Mouse (Mus musculus): ENCODE data around the gene Stk38.
"Not testable (repeated sequence)": the region's sequence is repeated elsewhere in the genome, so short reads cannot be mapped to it uniquely, and the experiment has no call there.

Gene Stk38

GRCm38 (mm10) chr17:29009181-29009580 lies 1.4 kb upstream of the Stk38 start:
- DNase-seq (ENCODE audit: extremely low spot score, low read depth, low spot score) = no peak

- no peak for DNase-seq (ENCODE audit: extremely low spot score, low read depth, low spot score)
Observed at GRCm38 (mm10) chr17:29008326-29008650, 493 bp upstream of the Stk38 start.

- DNase-seq (ENCODE audit: extremely low spot score, low read depth, low spot score) = no peak
Observed at GRCm38 (mm10) chr17:29007243-29007640, 553 bp downstream of the Stk38 start.

GRCm38 (mm10) chr17:29006812-29007211 lies 983 bp downstream of the Stk38 start:
- DNase-seq (ENCODE audit: extremely low spot score, low read depth, low spot score) = no peak

GRCm38 (mm10) chr17:29005002-29005401 lies 2.8 kb downstream of the Stk38 start:
- no peak for DNase-seq (ENCODE audit: extremely low spot score, low read depth, low spot score)

GRCm38 (mm10) chr17:29003740-29004139 lies 4.1 kb downstream of the Stk38 start:
- DNase-seq (ENCODE audit: extremely low spot score, low read depth, low spot score) = no peak

- DNase-seq (ENCODE audit: extremely low spot score, low read depth, low spot score) = no peak
Observed at GRCm38 (mm10) chr17:29000465-29000864, 7.3 kb downstream of the Stk38 start.

- no peak for DNase-seq (ENCODE audit: extremely low spot score, low read depth, low spot score)
Observed at GRCm38 (mm10) chr17:28994615-28995014, 13.2 kb downstream of the Stk38 start.

GRCm38 (mm10) chr17:28993004-28993403 lies 14.8 kb downstream of the Stk38 start:
- DNase-seq (ENCODE audit: extremely low spot score, low read depth, low spot score) = not testable (repeated sequence)

GRCm38 (mm10) chr17:28992105-28992504 lies 15.7 kb downstream of the Stk38 start:
- no peak for DNase-seq (ENCODE audit: extremely low spot score, low read depth, low spot score)

GRCm38 (mm10) chr17:28991286-28991685 lies 16.5 kb downstream of the Stk38 start:
- no peak for DNase-seq (ENCODE audit: extremely low spot score, low read depth, low spot score)

GRCm38 (mm10) chr17:28990060-28990459 lies 17.7 kb downstream of the Stk38 start:
- DNase-seq (ENCODE audit: extremely low spot score, low read depth, low spot score) = no peak

- DNase-seq (ENCODE audit: extremely low spot score, low read depth, low spot score) = no peak
Observed at GRCm38 (mm10) chr17:28988996-28989395, 18.8 kb downstream of the Stk38 start.

GRCm38 (mm10) chr17:28988291-28988690 lies 19.5 kb downstream of the Stk38 start:
- no peak for DNase-seq (ENCODE audit: extremely low spot score, low read depth, low spot score)

GRCm38 (mm10) chr17:28987713-28988112 lies 20.1 kb downstream of the Stk38 start:
- peak; percentile 50 for DNase-seq (ENCODE audit: extremely low spot score, low read depth, low spot score)

GRCm38 (mm10) chr17:28986833-28987232 lies 21.0 kb downstream of the Stk38 start:
- DNase-seq (ENCODE audit: extremely low spot score, low read depth, low spot score) = no peak

- no peak for DNase-seq (ENCODE audit: extremely low spot score, low read depth, low spot score)
Observed at GRCm38 (mm10) chr17:28984724-28985420, 22.9 kb downstream of the Stk38 start.

GRCm38 (mm10) chr17:28982591-28982990 lies 25.2 kb downstream of the Stk38 start:
- no peak for DNase-seq (ENCODE audit: extremely low spot score, low read depth, low spot score)

- no peak for DNase-seq (ENCODE audit: extremely low spot score, low read depth, low spot score)
Observed at GRCm38 (mm10) chr17:28981081-28981480, 26.7 kb downstream of the Stk38 start.

GRCm38 (mm10) chr17:28979091-28979490 lies 28.7 kb downstream of the Stk38 start:
- DNase-seq (ENCODE audit: extremely low spot score, low read depth, low spot score) = no peak

GRCm38 (mm10) chr17:28970122-28970521 lies 37.7 kb downstream of the Stk38 start:
- no peak for DNase-seq (ENCODE audit: extremely low spot score, low read depth, low spot score)

GRCm38 (mm10) chr17:28967021-28967610 lies 40.7 kb downstream of the Stk38 start:
- DNase-seq (ENCODE audit: extremely low spot score, low read depth, low spot score) = no peak

GRCm38 (mm10) chr17:28961596-28961995 lies 46.2 kb downstream of the Stk38 start:
- no peak for DNase-seq (ENCODE audit: extremely low spot score, low read depth, low spot score)

Data from hindlimb bud, embryonic 11.5 days (tissue).